Mouse (Mus musculus) intestine, embryonic 14.5 days (tissue): Measurements from ENCODE around the gene Cryba2. TPM values are rescaled to one million over a fixed set of nuclear protein-coding genes. Genes with fewer than 3 reads are reported as not detected.

Experiments used
- ATAC-seq: fragments of 200-750 bp; cut with Nextera tagmentation; replicated peaks from 2 replicates; pipeline ENCODE4 v1.8.0; 2017; ENCODE audit warnings: low read depth, moderate number of reproducible peaks, moderate TSS enrichment, moderate library complexity; ENCODE audit not compliant: low FRiP score, low TSS enrichment
- DNase-seq: peaks from one replicate; pipeline ENCODE4 v3.0.0-alpha.2; 2018; ENCODE audit warnings: low spot score
- H3K27ac ChIP-seq: fragments of 300-500 bp; sonication (generic); 2 replicates; pipeline ENCODE4 v1.5.1; 2014; ENCODE audit warnings: low read depth, mild to moderate bottlenecking, control low read depth
- H3K27me3 ChIP-seq: fragments of 300-500 bp; sonication (generic); replicated peaks from 2 replicates; pipeline ENCODE4 v1.6.1; 2014; ENCODE audit warnings: low read length, control low read depth; ENCODE audit not compliant: control insufficient read depth, insufficient read depth
- H3K36me3 ChIP-seq: fragments of 300-500 bp; sonication (generic); 2 replicates; pipeline ENCODE4 v1.6.1; 2014; ENCODE audit warnings: low read length, control low read depth; ENCODE audit not compliant: control insufficient read depth, insufficient read depth
- H3K4me1 ChIP-seq: fragments of 300-500 bp; sonication (generic); replicated peaks from 2 replicates; pipeline ENCODE4 v1.6.1; 2014; ENCODE audit warnings: low read length, control low read depth, mixed read lengths; ENCODE audit not compliant: control insufficient read depth, insufficient read depth
- H3K4me2 ChIP-seq: fragments of 300-500 bp; sonication (generic); 2 replicates; pipeline ENCODE4 v1.6.1; 2014; ENCODE audit warnings: low read length
- H3K4me3 ChIP-seq: fragments of 300-500 bp; sonication (generic); 2 replicates; pipeline ENCODE4 v1.5.1; 2014; ENCODE audit warnings: low read depth, low read length, control low read depth, mixed read lengths
- H3K9ac ChIP-seq: fragments of 300-500 bp; sonication (generic); 2 replicates; pipeline ENCODE4 v1.6.1; 2014; ENCODE audit warnings: mild to moderate bottlenecking, low read length
- H3K9me3 ChIP-seq: fragments of 300-500 bp; sonication (generic); 2 replicates; pipeline ENCODE4 v1.6.1; 2016; ENCODE audit warnings: low read length, control low read depth; ENCODE audit not compliant: control insufficient read depth
- WGBS: fragments of 180-500 bp; shearing (Covaris S2); extraction: QIAGEN DNeasy Blood & Tissue Kit; methylation state at CpG from one replicate; pipeline ENCODE4 v1.1.7; 2014; 5-methylcytosine and 5-hydroxymethylcytosine counted together
- polyA plus RNA-seq: library from polyadenylated mRNA; unstranded; fragments of >200 nt; fragmentation: Nextera tagmentation; extraction: Ambion mirVana; gene quantifications from 2 replicates; pipeline ENCODE4 v1.2.1, GENCODE M21; 2014

Cryba2 gene
- polyA plus RNA-seq, 1 experiment from 2014 or later, result 2.5 TPM

DNA sequence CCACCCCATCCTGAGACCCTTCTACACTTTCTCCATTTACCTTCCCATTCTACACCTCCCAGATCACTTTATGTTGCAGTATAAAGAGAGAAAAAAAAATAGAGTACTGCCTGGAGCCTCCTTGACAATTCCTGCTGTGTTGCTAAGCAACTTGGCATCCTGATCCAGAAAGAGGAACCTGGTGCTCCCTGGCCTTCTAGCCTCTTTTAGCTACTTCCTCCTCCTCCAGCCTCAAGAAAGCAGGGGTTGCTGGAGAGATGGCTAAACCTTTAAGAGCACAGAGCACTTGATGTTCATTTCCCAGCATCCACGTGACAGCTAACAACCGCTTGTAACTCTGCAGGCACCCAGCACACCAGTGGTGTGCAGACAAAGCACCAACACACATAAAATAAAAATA lies 20.7 kb downstream of the Cryba2 start:
- Histone ChIP-seq H3K9ac (no peak overlapping the region), H3K4me2 (no peak overlapping the region), H3K36me3 (no peaks in the 10 kb centered on the region), H3K27ac (no peak overlapping the region), H3K9me3 (no peaks in the 10 kb centered on the region), H3K27me3 (peaks cover 5% of the 10 kb centered on the region; the same call in 1 of the 2 replicates), H3K4me1 (no peaks in the 10 kb centered on the region), H3K4me3 (no peak overlapping the region)
- DNase-seq, result no peak
- WGBS, result 65% methylated on average over 2 of the region's 2 CpGs
- ATAC-seq, result no peak

DNA sequence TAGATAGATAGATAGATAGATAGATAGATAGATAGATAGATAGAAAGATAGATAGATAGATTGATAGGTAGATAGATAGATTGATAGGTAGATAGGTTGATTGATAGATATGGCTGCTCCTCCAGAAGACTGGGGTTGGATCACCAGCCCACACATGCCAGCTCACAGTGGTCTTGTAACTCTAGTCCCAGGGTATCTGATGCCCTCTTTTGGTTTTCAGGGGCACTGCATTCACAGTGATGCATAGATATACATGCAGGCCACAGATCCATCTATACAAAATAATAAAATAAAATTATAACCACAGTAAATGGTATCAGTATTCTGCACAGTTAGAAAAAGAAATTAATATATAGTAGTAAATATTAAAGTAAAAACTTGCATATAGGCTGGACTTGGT lies 31.2 kb downstream of the Cryba2 start:
- DNase-seq, result no peak

DNA sequence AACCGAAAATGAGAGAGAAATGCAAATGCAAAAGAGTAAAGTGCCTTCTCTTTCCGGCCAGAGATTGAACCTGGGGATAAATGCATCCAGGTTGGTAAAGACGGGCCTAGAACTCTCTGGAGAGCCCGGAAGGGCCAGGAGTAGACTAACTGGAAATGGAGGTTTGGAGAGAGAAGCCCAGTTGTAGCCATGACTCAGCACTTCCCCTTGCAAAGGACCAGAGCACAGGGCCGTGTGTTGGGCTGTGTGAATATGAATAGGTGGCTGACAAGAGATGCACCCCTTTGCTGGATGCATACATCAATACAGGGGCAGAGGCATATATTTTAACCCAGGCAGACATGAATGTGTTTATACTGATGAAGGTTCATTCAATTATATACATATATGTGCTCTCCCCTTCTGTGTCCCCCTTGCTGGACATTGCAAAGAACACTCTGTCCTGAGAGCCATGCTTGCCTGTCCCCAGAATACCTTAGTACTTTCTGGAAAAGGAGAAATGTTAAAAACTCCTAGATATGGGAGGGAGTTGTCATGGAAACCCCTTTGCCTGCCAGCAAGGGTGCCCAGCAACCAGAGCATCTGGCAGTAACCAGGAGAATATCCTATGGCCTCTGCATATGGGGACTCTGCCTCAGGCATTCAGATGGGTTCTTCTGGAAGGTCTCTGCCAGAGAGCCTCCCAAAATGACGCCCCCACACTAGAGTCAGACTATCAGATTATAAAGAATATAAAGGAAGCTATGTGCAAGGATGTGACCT lies 33.5 kb downstream of the Cryba2 start:
- Histone ChIP-seq H3K9ac (no peak overlapping the region), H3K9me3 (no peaks in the 10 kb centered on the region), H3K4me2 (no peak overlapping the region), H3K36me3 (no peaks in the 10 kb centered on the region), H3K4me1 (peaks cover 3% of the 10 kb centered on the region), H3K4me3 (no peak overlapping the region), H3K27ac (no peak overlapping the region), H3K27me3 (peaks cover 66% of the 10 kb centered on the region)
- 45% methylated on average over 6 of the region's 6 CpGs for WGBS
- ATAC-seq (no peak), DNase-seq (no peak)

More for the DNA sequence above, 31.2 kb downstream of the Cryba2 start:
- Histone ChIP-seq H3K4me2 (no peak overlapping the region), H3K27me3 (peaks cover 44% of the 10 kb centered on the region), H3K4me3 (no peak overlapping the region), H3K9me3 (no peaks in the 10 kb centered on the region), H3K9ac (no peak overlapping the region), H3K27ac (no peak overlapping the region), H3K4me1 (no peaks in the 10 kb centered on the region), H3K36me3 (no peaks in the 10 kb centered on the region)
- ATAC-seq, result no peak

DNA sequence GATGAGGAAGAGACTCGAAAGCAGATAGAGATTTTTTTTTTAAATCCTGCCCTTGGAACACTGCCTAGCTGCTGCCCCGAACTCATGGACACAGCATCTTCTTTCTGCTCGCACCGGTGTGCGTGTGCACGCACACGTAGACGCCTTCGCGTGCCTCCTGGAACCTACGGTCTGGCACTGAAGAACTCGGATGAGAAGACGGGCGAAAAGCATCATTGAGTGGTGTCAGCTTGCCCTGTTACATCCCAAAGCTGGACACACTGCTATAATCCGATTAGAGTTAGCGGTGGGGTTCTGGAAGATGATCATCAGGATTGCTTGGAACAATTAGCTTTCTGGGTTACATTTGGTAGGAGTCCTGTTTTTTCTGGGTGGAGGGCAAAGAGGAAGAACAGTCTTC lies 34.1 kb downstream of the Cryba2 start:
- Histone ChIP-seq H3K4me3 (peak overlapping the region; percentile 16), H3K27me3 (peaks cover 72% of the 10 kb centered on the region), H3K36me3 (no peaks in the 10 kb centered on the region), H3K9ac (no peak overlapping the region), H3K9me3 (no peaks in the 10 kb centered on the region), H3K27ac (no peak overlapping the region), H3K4me2 (peak overlapping the region; percentile 40), H3K4me1 (peaks cover 3% of the 10 kb centered on the region)
- 10% methylated on average over 16 of the region's 16 CpGs for WGBS
- DNase-seq (no peak), ATAC-seq (no peak)

DNA sequence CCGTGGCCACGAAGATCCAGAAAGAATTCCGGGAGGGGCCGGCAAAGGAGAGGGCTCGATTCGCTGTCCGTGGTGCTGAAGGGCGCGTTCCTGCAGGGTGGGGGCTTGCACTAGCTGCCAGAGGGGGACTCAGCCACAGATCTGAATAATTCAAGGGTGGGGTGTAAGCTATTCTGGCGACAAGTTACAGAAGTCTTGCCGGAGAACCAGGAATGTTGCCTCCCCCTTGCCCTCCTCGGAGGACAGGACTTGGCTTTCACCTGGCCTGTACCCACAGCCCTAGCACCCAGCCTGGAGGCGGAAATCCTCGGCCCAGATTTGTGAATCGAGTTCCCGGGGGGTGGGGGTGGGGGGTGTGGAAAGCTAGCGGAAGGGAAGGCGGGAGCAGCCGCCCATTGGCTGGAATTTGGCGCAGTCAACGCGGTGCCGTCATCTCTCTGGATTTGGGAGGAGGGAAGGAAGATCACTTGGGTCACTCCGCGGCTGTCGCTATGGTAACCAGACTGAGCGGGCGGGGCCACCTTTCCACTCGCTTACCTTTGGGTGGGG lies 34.7 kb downstream of the Cryba2 start:
- peak overlapping the region; percentile 16 for H3K4me3 ChIP-seq
- WGBS, result 1% methylated on average over 29 of the region's 29 CpGs

DNA sequence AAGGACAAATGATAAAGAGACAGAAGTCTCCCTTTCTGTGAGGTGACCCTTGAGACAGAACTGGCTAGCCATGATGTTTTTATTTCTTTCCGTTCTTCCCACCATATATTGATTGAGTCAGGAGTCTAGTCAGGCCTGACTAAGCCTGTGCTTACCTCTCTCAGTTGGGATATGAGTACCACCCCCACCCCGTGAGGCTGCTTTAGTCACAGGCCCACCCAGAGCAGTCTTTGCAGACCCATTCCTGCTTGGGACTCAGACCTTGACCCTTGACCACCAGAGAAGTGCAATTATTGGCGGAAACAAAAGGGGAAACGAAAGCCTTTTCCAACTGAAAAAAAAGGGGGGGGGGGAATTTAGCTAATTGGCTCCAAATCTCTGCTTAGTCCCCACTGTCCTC lies 35.3 kb downstream of the Cryba2 start:
- ATAC-seq, result no peak
- Histone ChIP-seq H3K4me2 (peak overlapping the region; percentile 40), H3K4me3 (0 out of 2 replicates have a peak overlapping the region, but pooled peaks have one; percentile 16), H3K9me3 (no peaks in the 10 kb centered on the region), H3K27me3 (peaks cover 83% of the 10 kb centered on the region), H3K4me1 (peaks cover 3% of the 10 kb centered on the region), H3K27ac (no peak overlapping the region), H3K9ac (no peak overlapping the region), H3K36me3 (no peaks in the 10 kb centered on the region)
- DNase-seq, result no peak
- 5% methylated on average over 4 of the region's 4 CpGs for WGBS

More for the DNA sequence above, 34.7 kb downstream of the Cryba2 start:
- DNase-seq (peak; percentile 87), ATAC-seq (no peak; the same call in 1 of the 2 replicates)
- no peaks in the 10 kb centered on the region for H3K9me3 ChIP-seq
- H3K4me2 ChIP-seq, result peak overlapping the region; percentile 40
- no peak overlapping the region for H3K9ac ChIP-seq
- H3K4me1 ChIP-seq, result peaks cover 3% of the 10 kb centered on the region
- no peaks in the 10 kb centered on the region for H3K36me3 ChIP-seq
- H3K27ac ChIP-seq, result no peak overlapping the region
- H3K27me3 ChIP-seq, result peaks cover 77% of the 10 kb centered on the region

DNA sequence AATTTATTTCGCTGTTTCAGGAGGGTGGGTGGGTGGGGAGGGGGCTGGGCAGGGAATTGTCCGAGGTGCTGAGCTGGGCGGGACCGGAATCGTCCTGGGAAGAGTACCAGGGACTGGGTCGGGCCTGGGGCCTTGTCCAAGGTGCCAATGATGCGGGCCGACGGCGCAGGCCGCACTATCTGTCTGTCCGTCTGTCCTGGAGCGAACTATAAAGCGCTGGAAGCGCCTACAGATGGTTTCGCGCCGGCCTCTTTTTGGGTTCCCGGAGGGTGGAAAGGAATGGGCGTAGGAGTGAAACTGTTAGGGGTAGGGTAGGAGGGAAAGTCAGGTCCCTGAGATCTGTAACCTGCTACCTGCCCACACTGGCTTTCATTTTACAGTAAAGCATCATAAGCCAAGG lies 35.7 kb downstream of the Cryba2 start:
- DNase-seq (no peak), ATAC-seq (no peak)
- H3K4me2 ChIP-seq, result no peak overlapping the region
- no peaks in the 10 kb centered on the region for H3K9me3 ChIP-seq
- no peak overlapping the region for H3K9ac ChIP-seq
- no peaks in the 10 kb centered on the region for H3K36me3 ChIP-seq
- H3K4me3 ChIP-seq, result no peak overlapping the region
- 2% methylated on average over 20 of the region's 20 CpGs for WGBS
- no peak overlapping the region for H3K27ac ChIP-seq
- peaks cover 3% of the 10 kb centered on the region for H3K4me1 ChIP-seq
- peaks cover 87% of the 10 kb centered on the region for H3K27me3 ChIP-seq

DNA sequence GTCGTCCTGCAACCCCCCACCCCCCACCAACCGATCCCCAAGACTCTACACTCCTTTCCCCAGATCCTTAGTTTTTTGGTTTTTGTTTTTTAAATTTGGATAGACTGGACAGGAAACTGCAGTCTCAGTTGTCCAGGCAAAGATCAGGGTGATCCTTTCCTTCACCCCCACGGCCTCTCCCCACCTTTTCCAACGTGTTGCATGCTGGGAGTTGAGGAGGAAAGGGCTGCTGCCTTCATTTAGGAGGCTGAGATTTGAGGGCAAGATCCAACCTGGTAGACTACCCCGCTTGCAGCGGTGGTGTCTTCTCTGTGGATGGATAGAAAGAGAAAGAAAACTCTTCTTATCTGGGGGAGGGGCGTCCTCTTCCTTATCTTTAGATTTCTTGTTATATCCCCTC lies 36.2 kb downstream of the Cryba2 start:
- Histone ChIP-seq H3K4me3 (no peak overlapping the region), H3K27me3 (peaks cover 91% of the 10 kb centered on the region), H3K4me1 (peaks cover 3% of the 10 kb centered on the region), H3K36me3 (no peaks in the 10 kb centered on the region), H3K27ac (no peak overlapping the region), H3K9me3 (no peaks in the 10 kb centered on the region), H3K4me2 (no peak overlapping the region), H3K9ac (no peak overlapping the region)
- under 1% methylated on average over 7 of the region's 7 CpGs for WGBS
- ATAC-seq (no peak), DNase-seq (peak; percentile 53)

DNA sequence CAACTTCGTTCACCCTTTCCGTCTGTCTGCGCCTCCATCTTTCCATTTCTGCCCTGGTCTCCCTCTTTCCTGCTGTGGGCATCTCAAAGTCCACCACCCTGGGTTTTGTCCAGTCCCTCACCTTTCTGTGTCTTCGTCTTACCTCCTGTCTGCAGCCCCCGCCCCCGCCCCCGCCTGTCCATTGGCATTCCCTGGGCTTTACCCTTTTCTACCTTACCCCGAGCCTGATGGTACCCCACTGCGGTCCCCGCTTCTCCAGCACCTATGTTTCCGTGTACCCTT lies 36.6 kb downstream of the Cryba2 start:
- Histone ChIP-seq H3K27ac (no peak overlapping the region), H3K27me3 (peaks cover 96% of the 10 kb centered on the region), H3K9me3 (no peaks in the 10 kb centered on the region), H3K4me1 (peaks cover 3% of the 10 kb centered on the region), H3K4me3 (peak overlapping the region; percentile 49; the same call in 1 of the 2 replicates), H3K9ac (no peak overlapping the region), H3K36me3 (no peaks in the 10 kb centered on the region), H3K4me2 (peak overlapping the region; percentile 98)
- WGBS, result 1% methylated on average over 10 of the region's 11 CpGs
- no peak for DNase-seq
- no peak for ATAC-seq
